ENCODE assay signal across 9 mouse cellular contexts in the genomic region with DNA sequence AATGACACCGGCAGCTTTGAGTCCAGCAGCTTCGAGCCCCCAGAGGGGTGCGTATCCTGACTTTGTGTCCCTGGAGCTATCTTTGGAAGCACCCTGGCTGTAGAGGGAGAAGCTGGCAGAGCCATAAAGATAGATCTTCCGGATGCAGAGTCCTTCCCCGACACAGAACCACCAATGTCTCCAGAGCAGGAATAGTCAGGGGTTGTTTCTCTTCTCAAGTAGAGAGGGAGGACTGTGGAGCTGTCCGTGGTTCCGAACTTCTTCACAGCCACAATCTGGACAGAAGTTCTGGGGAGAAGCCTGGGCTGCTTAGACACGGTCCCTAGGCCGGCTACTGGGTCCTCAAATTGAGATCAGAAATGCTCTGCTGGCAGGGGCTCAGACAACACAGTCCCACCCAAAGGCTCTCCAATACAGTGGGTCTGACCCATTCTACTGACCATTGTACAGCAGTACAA. TPM values are rescaled to one million over a fixed set of nuclear protein-coding genes. Genes with fewer than 3 reads are reported as not detected.
DNase-seq lines count a peak whose midpoint lies in the region; ATAC-seq lines count a peak whose summit lies in the region.
"Had no signal": no experiment of that assay in that cellular context is flagged by ENCODE, and none has a peak within 500 bp of the region (broad histone marks: within the 10 kb centered on the region; RNA-seq: fewer than 3 reads in every experiment).

No protein-coding gene starts in this region.

- no peak overlapping the region for H3K9ac ChIP-seq in heart, embryonic 11.5 days (ENCODE audit: low read depth, low read length)
- H3K9ac ChIP-seq in heart, embryonic 16.5 days (ENCODE audit: low read length): no peak overlapping the region

- peak overlapping the region; percentile 37 for H3K4me3 ChIP-seq in heart, embryonic 11.5 days (ENCODE audit: low read depth, low read length)
- H3K4me3 ChIP-seq in heart, embryonic 16.5 days (ENCODE audit: low read length): peak overlapping the region; percentile 31
- H3K4me3 ChIP-seq: erythroblast, embryonic 14.5 days had no signal

- peaks cover 22% of the 10 kb centered on the region for H3K4me1 ChIP-seq in heart, embryonic 11.5 days (ENCODE audit: control insufficient read depth, insufficient read depth, low read length)
- peaks cover 17% of the 10 kb centered on the region for H3K4me1 ChIP-seq in heart, embryonic 16.5 days (ENCODE audit: control insufficient read depth, insufficient read depth, low read length)

- H3K36me3 ChIP-seq in heart, embryonic 11.5 days (ENCODE audit: control insufficient read depth, insufficient read depth, low read length): peaks cover 4% of the 10 kb centered on the region; the same call in 1 of the 2 replicates
- peaks cover 10% of the 10 kb centered on the region for H3K36me3 ChIP-seq in heart, embryonic 16.5 days (ENCODE audit: control insufficient read depth, insufficient read depth)

- DNase-seq in heart, adult 8-10 months (ENCODE audit: low spot score): no peak
- DNase-seq in NIH3T3 (ENCODE audit: low read depth): peak; percentile 68
- DNase-seq in layer of hippocampus, adult 8-10 months (ENCODE audit: low spot score in 2 of 2): no peak
- no peak for DNase-seq in layer of hippocampus, adult 11-12 months (ENCODE audit: low spot score)
- DNase-seq in gastrocnemius, postnatal 4 days (ENCODE audit: low spot score in 2 of 2): no peak

- WGBS in heart, embryonic 11.5 days (ENCODE audit: insufficient replicate concordance): 8% methylated on average over 9 of the region's 9 CpGs
- 9% methylated on average over 9 of the region's 9 CpGs for WGBS in heart, embryonic 16.5 days

- no peak overlapping the region for H3K27ac ChIP-seq in heart, embryonic 11.5 days (ENCODE audit: low read depth, low read length)
- no peak overlapping the region for H3K27ac ChIP-seq in heart, embryonic 16.5 days (ENCODE audit: low read length)

- H3K4me2 ChIP-seq in heart, embryonic 11.5 days: peak overlapping the region; percentile 59
- H3K4me2 ChIP-seq in heart, embryonic 16.5 days (ENCODE audit: low read depth, low read length): peak overlapping the region; percentile 58

- H3K9me3 ChIP-seq in heart, embryonic 11.5 days (replicated peaks; ENCODE audit: control insufficient read depth, low read length): no peaks in the 10 kb centered on the region
- no peaks in the 10 kb centered on the region for H3K9me3 ChIP-seq in heart, embryonic 16.5 days (replicated peaks; ENCODE audit: control insufficient read depth, low read length)

- peaks cover 54% of the 10 kb centered on the region for H3K27me3 ChIP-seq in heart, embryonic 11.5 days (ENCODE audit: control insufficient read depth, insufficient read depth, low read length)
- peaks cover 47% of the 10 kb centered on the region for H3K27me3 ChIP-seq in heart, embryonic 16.5 days (ENCODE audit: control insufficient read depth, insufficient read depth, low read length)

- ATAC-seq in heart, embryonic 11.5 days (replicated peaks; ENCODE audit: insufficient number of reproducible peaks, low FRiP score, low TSS enrichment): no peak
- 0 out of 2 replicates have a peak, but pooled peaks have one; percentile 14 for ATAC-seq in heart, embryonic 16.5 days (replicated peaks; ENCODE audit: extremely low read depth, insufficient read depth, low FRiP score)
- ATAC-seq in megakaryocyte progenitor cell, adult 5-6 weeks (replicated peaks; ENCODE audit: poor library complexity): peak; percentile 39; the same call in 1 of the 2 replicates

RNA-seq across cellular contexts. Expression of a gene that starts 0.4 kb away (rescaled TPM):
- polyA plus RNA-seq in heart, embryonic 11.5 days (2014; fragmentation: Nextera tagmentation; extraction: Ambion mirVana): 0.51 TPM in 1 of 2 replicates, not detected in the other
- not detected for total RNA-seq in heart, adult 8-10 months (2022)
- polyA plus RNA-seq in heart, embryonic 16.5 days (2015; fragmentation: Nextera tagmentation; extraction: Ambion mirVana): not detected in 2 replicates
- not detected in 2 replicates for total RNA-seq in megakaryocyte progenitor cell, adult 5-6 weeks (2015)
- total RNA-seq in megakaryocyte progenitor cell, adult 5-6 weeks (2017): not detected in 2 replicates
- total RNA-seq in layer of hippocampus, adult 8-10 months (2022): not detected
- total RNA-seq in gastrocnemius, postnatal 4 days (2021): under 1 TPM in 1 of 2 experiments, not detected in 1; 0.62 TPM
- polyA plus RNA-seq: erythroblast, embryonic 14.5 days had no signal

RNA-seq across cellular contexts. Expression of a gene that starts 15.1 kb away (rescaled TPM):
- 78.1 and 82.1 TPM in 2 replicates for polyA plus RNA-seq in heart, embryonic 11.5 days (2014; fragmentation: Nextera tagmentation; extraction: Ambion mirVana)
- 10 to 100 TPM; 48.1 to 63.1 (median 53.9) TPM for total RNA-seq in heart, adult 8-10 months (2022)
- 87.6 and 91.5 TPM in 2 replicates for polyA plus RNA-seq in heart, embryonic 16.5 days (2015; fragmentation: Nextera tagmentation; extraction: Ambion mirVana)
- total RNA-seq in megakaryocyte progenitor cell, adult 5-6 weeks (2015): 27.1 and 35.3 TPM in 2 replicates
- total RNA-seq in megakaryocyte progenitor cell, adult 5-6 weeks (2017): 18.0 and 32.8 TPM in 2 replicates
- total RNA-seq in layer of hippocampus, adult 8-10 months (2022): 10 to 100 TPM; 53.4 to 61.1 (median 59.8) TPM
- 10 to 100 TPM; 43.4 to 51.8 TPM for total RNA-seq in gastrocnemius, postnatal 4 days (2021)

RNA-seq across cellular contexts. Expression of a gene that starts 22.5 kb away (rescaled TPM):
- 13.9 and 16.7 TPM in 2 replicates for polyA plus RNA-seq in heart, embryonic 11.5 days (2014; fragmentation: Nextera tagmentation; extraction: Ambion mirVana)
- 100 to 1,000 TPM; 360 to 427 (median 392) TPM for total RNA-seq in heart, adult 8-10 months (2022)
- 8.1 and 11.2 TPM in 2 replicates for polyA plus RNA-seq in heart, embryonic 16.5 days (2015; fragmentation: Nextera tagmentation; extraction: Ambion mirVana)
- not detected in 2 replicates for total RNA-seq in megakaryocyte progenitor cell, adult 5-6 weeks (2015)
- total RNA-seq in megakaryocyte progenitor cell, adult 5-6 weeks (2017): not detected in 2 replicates
- not detected for total RNA-seq in layer of hippocampus, adult 8-10 months (2022)
- 100 to 1,000 TPM; 139 to 160 TPM for total RNA-seq in gastrocnemius, postnatal 4 days (2021)
- polyA plus RNA-seq: erythroblast, embryonic 14.5 days had no signal

RNA-seq across cellular contexts. Expression of a gene that starts 31.0 kb away (rescaled TPM):
- polyA plus RNA-seq in heart, embryonic 11.5 days (2014; fragmentation: Nextera tagmentation; extraction: Ambion mirVana): 0.47 and 0.48 TPM in 2 replicates
- under 1 TPM in 1 of 4 experiments, not detected in 3; 0.16 TPM for total RNA-seq in heart, adult 8-10 months (2022)
- polyA plus RNA-seq in heart, embryonic 16.5 days (2015; fragmentation: Nextera tagmentation; extraction: Ambion mirVana): 0.27 and 0.35 TPM in 2 replicates
- total RNA-seq in megakaryocyte progenitor cell, adult 5-6 weeks (2015): not detected in 2 replicates
- total RNA-seq in megakaryocyte progenitor cell, adult 5-6 weeks (2017): not detected in 2 replicates
- total RNA-seq in layer of hippocampus, adult 8-10 months (2022): 10 to 100 TPM; 65.2 to 81.6 (median 76.8) TPM
- not detected for total RNA-seq in gastrocnemius, postnatal 4 days (2021)
- polyA plus RNA-seq: erythroblast, embryonic 14.5 days had no signal

RNA-seq across cellular contexts. Expression of a gene that starts 32.9 kb away (rescaled TPM):
- not detected in 2 replicates for polyA plus RNA-seq in heart, embryonic 11.5 days (2014; fragmentation: Nextera tagmentation; extraction: Ambion mirVana)
- not detected for total RNA-seq in heart, adult 8-10 months (2022)
- polyA plus RNA-seq in heart, embryonic 16.5 days (2015; fragmentation: Nextera tagmentation; extraction: Ambion mirVana): not detected in 2 replicates
- total RNA-seq in megakaryocyte progenitor cell, adult 5-6 weeks (2015): not detected in 2 replicates
- not detected in 2 replicates for total RNA-seq in megakaryocyte progenitor cell, adult 5-6 weeks (2017)
- not detected for total RNA-seq in layer of hippocampus, adult 8-10 months (2022)
- total RNA-seq in gastrocnemius, postnatal 4 days (2021): not detected
- polyA plus RNA-seq: erythroblast, embryonic 14.5 days had no signal

Comparison
In these comparisons a context has a peak if more than half of its experiments do, and no peak if none do; other contexts are left out.
1. RNA of a gene that starts 22.5 kb away (total RNA-seq): 360 to 427 TPM in heart, adult 8-10 months and 139 to 160 TPM in gastrocnemius, postnatal 4 days; not detected in megakaryocyte progenitor cell, adult 5-6 weeks and not detected in layer of hippocampus, adult 8-10 months; every median in the first group is over 100 times any median in the second.